Mouse (Mus musculus) urinary bladder, adult 2 months (tissue): ENCODE data around the gene Atp1a3. TPM values are rescaled to one million over a fixed set of nuclear protein-coding genes. Genes with fewer than 3 reads are reported as not detected.

Source experiments
- DNase-seq: peaks from one replicate; pipeline ENCODE4 v3.0.0; 2022; ENCODE audit warnings: low spot score
- polyA plus RNA-seq: library from polyadenylated mRNA; depleted of rRNA; stranded (reverse); fragments of >200 nt; gene quantifications from 2 replicates; pipeline ENCODE4 v1.2.3, GENCODE M21; 2012; rRNA removed

The Atp1a3 gene
- polyA plus RNA-seq, 1 experiment, result 0.51 TPM

GRCm38 (mm10) chr7:24964288-24964687, 41.5 kb downstream of the Atp1a3 start:
- DNase-seq, result no peak

DNA sequence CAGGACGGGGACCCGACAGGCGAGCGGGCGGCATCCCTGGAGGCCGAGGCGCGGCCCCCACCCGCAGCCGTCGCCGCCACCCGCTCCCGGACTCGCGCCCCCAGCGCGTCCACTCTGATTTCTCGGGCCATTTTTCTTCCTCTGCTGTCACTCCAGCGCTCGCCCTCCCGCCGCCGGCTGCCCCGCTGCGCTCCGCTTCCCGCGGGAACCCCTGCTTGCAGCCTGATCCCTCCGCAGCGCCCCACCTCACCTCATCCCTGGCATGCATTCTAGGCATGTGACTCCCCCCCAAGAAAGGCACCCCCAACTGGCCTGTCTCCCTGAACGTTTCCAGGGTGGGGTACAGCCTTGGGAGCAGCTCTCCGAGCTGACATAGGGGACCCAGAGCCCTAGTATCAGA, 50.5 kb downstream of the Atp1a3 start:
- DNase-seq, result no peak

GRCm38 (mm10) chr7:24954450-24954849, 51.3 kb downstream of the Atp1a3 start:
- DNase-seq, result no peak

DNA sequence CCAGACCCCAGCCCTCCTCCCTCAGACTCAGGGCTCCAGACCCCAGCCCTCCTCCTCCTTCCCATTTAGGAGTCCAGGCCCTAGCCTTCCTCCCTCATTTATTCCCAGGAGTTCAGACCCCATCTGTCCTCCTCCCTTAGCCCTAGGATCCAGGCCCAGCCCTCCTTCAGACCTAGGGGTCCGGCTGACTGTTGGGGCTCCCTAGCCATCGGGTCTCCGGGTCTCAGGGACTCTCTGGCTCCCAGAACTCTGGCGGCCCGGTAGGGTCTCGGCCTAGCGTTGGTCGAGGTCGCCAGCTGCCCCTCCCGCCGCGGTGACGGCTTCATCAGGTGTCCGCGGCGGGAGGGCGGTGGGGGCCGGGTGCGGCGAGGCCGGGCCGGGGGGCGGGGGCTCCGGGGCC, 51.8 kb downstream of the Atp1a3 start:
- DNase-seq, result no peak

GRCm38 (mm10) chr7:24949958-24950623, 55.7 kb downstream of the Atp1a3 start:
- peak; percentile 42 for DNase-seq

- no peak for DNase-seq
These were observed 57.0 kb downstream of the Atp1a3 start for GRCm38 (mm10) chr7:24948774-24949173.

DNA sequence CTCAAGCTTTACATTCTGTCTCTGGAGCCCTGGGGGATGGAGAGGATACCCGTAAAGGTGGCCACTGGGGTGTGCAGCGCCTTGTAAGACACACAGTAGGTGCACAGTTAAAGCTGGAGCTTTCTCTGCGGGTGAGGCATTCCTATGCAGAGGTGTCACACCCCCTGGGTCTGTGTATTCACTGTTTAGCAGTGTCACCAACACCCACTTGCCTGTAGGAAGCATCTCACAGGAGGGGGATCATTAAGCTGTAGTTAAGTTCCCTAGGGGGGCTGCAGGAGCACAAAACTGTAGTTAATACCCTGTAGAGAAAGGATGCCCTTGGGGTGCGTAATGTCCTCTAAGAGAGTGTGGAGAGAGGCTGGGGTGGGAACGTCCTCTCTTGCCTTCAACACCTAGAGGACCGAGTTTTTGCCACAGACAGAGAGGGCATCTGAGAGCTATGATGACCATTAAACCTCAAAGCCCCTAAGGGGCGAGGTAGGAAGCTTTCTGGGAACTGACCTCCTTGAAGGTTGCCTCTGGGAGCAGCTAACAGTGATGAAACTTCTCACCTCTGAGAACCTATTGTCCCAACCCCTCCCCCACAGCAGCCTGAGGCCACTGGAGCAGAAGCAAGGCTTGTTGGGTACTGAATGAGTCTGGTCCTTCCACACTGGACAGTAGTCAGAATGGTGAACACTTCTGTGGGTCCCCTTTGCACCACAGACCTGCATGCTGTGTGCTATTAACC, 58.3 kb downstream of the Atp1a3 start:
- DNase-seq, result no peak

GRCm38 (mm10) chr7:24944257-24944950, 61.4 kb downstream of the Atp1a3 start, which contains the start of gene Gm4881:
Gene Gm4881 (minus strand): TSS chr7:24944494.
- no peak for DNase-seq

- DNase-seq, result no peak
These were observed 62.1 kb downstream of the Atp1a3 start for GRCm38 (mm10) chr7:24943641-24944040.

DNA sequence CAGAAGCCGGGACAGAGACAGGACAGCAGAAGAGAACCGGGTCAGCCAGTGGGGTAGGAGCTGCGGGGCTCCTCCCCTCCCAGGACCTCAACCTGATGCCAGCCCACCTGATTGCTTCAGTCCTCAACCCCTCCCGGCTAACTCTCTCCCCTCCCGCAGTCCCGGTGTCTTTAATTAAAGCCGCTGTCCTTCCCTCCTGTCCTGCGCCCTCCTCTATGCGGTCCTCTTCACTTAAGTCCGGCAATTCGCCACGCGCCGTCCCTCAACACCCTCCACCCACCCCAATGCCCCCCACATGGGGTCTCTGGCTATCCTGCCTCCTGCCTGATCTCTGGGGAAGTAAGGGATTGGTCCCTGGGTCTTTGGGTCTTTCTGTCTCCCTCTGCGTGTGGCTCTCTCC, 74.1 kb downstream of the Atp1a3 start:
- no peak for DNase-seq

DNA sequence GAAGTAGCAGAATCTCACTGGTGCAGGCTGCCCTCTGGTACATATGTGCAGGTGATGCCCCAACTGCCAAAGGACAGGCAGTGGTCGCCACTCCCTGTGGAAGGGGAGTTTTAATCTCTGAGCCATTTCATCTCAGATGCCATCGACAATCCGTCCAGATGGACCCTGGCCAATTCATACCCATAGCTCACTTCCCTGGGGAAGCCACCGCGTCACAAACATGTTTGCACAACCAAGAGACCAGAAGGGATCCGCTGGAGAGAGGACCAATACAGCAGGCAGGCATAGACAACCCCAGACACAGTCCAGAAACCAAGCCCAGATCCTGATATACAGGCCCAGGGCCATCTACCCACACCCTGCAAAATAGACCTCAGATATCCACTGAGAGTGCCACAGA, 75.3 kb downstream of the Atp1a3 start:
- DNase-seq, result no peak

Other genes with a start within 250 kb of the Atp1a3 start
- 0.04 and 0.07 TPM in 2 replicates for gene Cd177, start 245.6 kb downstream of the Atp1a3 start, polyA plus RNA-seq
- not detected in 2 replicates for gene Ceacam10, start 228.8 kb downstream of the Atp1a3 start, polyA plus RNA-seq
- 10.7 and 12.1 TPM in 2 replicates for gene Gm9844, start 143.7 kb downstream of the Atp1a3 start, polyA plus RNA-seq
- not detected in 2 replicates for gene Lypd4, start 136.0 kb downstream of the Atp1a3 start, polyA plus RNA-seq
- not detected in 2 replicates for gene Dmrtc2, start 135.9 kb downstream of the Atp1a3 start, polyA plus RNA-seq
- gene Rps19, start 121.6 kb downstream of the Atp1a3 start, polyA plus RNA-seq, result 1,077 and 1,084 TPM in 2 replicates
- gene Cd79a, start 108.6 kb downstream of the Atp1a3 start, polyA plus RNA-seq, result 0.65 and 0.74 TPM in 2 replicates
- gene Arhgef1, start 103.0 kb downstream of the Atp1a3 start, polyA plus RNA-seq, result 174 and 180 TPM in 2 replicates
- gene Gm4881, start 61.5 kb downstream of the Atp1a3 start, polyA plus RNA-seq, result not detected in 2 replicates
- gene Rabac1, start 33.2 kb downstream of the Atp1a3 start, polyA plus RNA-seq, result 367 and 429 TPM in 2 replicates
- gene Grik5, start 66.4 kb upstream of the Atp1a3 start, polyA plus RNA-seq, result 30.7 and 34.7 TPM in 2 replicates
- 23.1 and 27.7 TPM in 2 replicates for gene Zfp574, start 66.6 kb upstream of the Atp1a3 start, polyA plus RNA-seq
- gene Pou2f2, start 173.8 kb upstream of the Atp1a3 start, polyA plus RNA-seq, result 0.65 and 1.0 TPM in 2 replicates
- gene Dedd2, start 214.7 kb upstream of the Atp1a3 start, polyA plus RNA-seq, result 13.8 and 14.2 TPM in 2 replicates
- 6.9 and 9.3 TPM in 2 replicates for gene Zfp526, start 215.5 kb upstream of the Atp1a3 start, polyA plus RNA-seq
- gene Gsk3a, start 231.9 kb upstream of the Atp1a3 start, polyA plus RNA-seq, result 79.0 and 83.3 TPM in 2 replicates
- 23.6 and 26.8 TPM in 2 replicates for gene Erf, start 244.8 kb upstream of the Atp1a3 start, polyA plus RNA-seq